Mouse (Mus musculus) retina, adult 2 months (tissue): ENCODE measurements around the gene Slc39a8.

Experiments
- DNase-seq: peaks from one replicate; pipeline ENCODE4 v3.0.0-alpha.2; 2012; ENCODE audit warnings: low read depth, low spot score

Gene Slc39a8

GRCm38 (mm10) chr3:135825016-135825753 lies at the start of gene Slc39a8:
Gene Slc39a8, plus strand, starts transcription at chr3:135825279.
- DNase-seq = no peak

DNA sequence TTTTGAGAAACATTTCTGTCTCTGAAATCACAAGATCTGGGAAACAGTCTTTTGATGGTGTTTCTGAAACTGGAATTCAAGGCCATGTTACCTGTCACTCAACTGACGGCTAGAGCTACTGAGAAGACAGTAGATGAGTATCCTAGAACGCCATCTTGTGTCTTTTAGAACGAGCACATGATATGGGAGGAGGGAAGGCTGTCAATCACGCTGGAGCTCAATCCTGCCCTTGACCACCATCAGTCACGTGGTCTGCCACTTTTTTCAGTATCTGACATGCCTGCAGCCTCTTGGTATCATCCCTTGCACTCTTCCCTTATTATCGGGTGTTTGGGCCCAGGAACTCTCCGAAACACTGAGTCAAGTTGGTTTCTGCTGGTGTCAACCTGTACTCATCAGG lies 40.0 kb upstream of the Slc39a8 start:
- no peak for DNase-seq

DNA sequence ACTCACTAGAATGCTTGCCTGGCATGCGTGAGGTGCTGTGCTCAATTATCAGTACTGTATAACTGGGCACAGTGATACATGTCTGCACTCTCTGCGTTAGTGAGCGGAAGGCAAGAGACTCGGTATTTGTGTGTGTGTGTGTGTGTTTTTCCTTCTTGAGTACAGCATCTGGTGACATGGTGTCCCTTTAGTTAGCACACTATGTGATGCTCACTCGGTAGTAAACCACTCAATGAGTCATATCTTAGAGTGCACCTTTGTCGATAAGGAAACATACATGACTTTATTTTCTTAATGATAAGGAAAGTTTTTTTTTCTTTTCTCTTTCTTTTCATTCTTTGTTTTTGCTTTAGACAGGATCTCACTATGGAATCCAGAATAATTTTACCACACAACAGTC lies 29.0 kb upstream of the Slc39a8 start:
- no peak for DNase-seq

- DNase-seq = no peak
Measured at GRCm38 (mm10) chr3:135798241-135798640, 26.8 kb upstream of the Slc39a8 start.

- no peak for DNase-seq
Measured at GRCm38 (mm10) chr3:135798665-135799064, 26.4 kb upstream of the Slc39a8 start.

- no peak for DNase-seq
Measured at GRCm38 (mm10) chr3:135814665-135815064, 10.4 kb upstream of the Slc39a8 start.

DNA sequence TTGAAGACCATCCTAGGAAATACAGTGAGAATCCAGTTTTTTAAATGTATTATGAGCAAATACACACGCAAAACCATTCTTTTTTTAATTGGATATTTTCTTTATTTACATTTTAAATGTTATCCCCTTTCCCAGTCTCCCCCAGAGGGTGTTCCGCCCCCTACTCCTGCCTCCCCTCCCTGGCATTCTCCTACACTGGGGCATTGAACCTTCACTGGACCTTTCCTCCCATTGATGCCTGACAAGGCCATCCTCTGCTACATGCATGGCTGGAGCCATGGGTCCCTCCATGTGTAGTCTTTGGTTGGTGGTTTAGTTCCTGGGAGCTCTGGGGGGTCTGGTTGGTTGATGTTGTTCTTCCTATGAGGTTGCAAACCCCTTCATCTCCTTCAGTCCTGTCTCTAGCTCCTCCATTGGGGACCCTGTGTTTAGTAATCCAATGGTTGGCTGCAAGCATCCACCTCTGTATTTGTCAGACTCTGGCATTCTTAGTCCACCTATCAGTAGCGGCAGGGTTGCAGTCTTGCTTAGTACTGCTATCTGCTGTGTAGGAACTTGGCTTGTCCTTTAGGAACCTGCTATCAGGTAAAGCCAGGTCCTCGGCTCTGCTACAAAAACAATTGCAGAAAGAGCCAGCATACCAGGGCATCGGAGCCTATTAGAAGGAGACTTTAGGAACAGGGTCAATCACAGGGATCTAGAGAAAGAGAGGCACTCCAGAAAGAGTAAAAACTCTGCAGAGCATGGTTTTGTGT lies 8.9 kb upstream of the Slc39a8 start:
- no peak for DNase-seq

GRCm38 (mm10) chr3:135817124-135817523 lies 8.0 kb upstream of the Slc39a8 start:
- DNase-seq = no peak

- DNase-seq = no peak
Measured at GRCm38 (mm10) chr3:135824436-135824835, 643 bp upstream of the Slc39a8 start.

- DNase-seq = no peak
Measured at GRCm38 (mm10) chr3:135825754-135826683, 940 bp downstream of the Slc39a8 start.

DNA sequence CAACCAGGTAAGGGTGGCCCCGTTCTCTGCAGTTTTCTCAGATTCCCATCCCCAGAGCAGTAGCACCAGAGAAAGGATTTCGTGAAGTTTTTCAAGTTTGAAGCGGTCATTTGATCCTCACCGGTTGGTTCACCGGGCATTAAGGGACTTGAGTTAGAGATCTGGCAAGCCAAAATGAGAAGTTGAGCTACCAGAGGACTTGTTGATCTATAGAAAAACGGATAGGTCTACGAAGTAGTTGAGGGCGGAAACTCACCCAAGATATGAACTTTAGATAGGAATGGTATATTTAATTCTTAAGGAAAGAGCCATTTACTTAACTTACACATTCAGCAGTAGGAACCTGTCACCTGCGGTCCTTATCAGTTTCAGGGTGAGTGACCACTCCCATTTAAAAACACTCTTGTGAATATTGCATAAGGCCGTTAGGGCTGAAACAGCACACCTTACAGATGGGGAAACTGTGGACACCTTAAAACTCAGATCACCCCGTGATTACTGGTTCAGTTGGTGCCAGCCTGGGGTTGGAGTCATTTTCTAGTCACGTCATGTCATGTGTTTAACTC lies 1.7 kb downstream of the Slc39a8 start:
- DNase-seq = no peak

GRCm38 (mm10) chr3:135828000-135828399 lies 2.9 kb downstream of the Slc39a8 start:
- DNase-seq = no peak

DNA sequence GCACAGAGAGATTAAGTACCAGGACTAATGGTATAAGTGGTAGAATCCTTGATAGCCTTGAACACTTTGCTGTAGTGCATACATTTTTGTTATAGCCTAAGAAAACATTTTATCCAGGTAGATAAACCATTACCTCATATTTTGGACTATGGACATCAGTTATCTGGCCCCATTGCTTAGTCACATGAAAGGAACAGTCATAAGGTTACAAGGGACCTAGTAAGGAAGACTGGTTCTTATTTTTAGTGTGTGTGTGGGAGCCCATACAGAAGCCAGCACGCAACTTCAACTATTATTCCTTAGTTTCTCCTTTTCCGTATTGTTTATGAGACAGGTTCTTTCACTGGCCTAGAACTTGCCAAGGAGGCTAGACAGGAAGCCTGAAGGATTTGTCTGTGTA lies 7.4 kb downstream of the Slc39a8 start:
- DNase-seq = no peak

GRCm38 (mm10) chr3:135832907-135833306 lies 7.8 kb downstream of the Slc39a8 start:
- no peak for DNase-seq

DNA sequence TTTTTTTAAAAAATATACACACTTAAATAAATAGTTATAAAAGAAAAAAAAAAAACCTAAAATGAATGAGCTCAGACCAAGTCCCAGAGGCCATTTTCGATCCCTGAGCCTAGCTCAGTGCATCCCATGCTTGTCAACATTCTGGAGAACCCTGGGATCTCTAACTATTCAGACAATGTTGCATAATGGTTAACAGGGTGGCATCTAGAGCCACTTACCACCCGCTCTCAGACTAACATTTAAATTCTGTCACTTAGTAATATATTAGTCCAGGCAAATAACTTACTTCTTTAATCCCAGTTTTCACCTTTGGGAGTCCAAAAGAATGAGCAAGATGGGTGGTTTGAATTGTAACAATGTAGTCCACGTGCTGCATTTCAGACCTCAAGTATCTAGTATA lies 9.9 kb downstream of the Slc39a8 start:
- no peak for DNase-seq

GRCm38 (mm10) chr3:135839535-135839934 lies 14.5 kb downstream of the Slc39a8 start:
- no peak for DNase-seq

DNA sequence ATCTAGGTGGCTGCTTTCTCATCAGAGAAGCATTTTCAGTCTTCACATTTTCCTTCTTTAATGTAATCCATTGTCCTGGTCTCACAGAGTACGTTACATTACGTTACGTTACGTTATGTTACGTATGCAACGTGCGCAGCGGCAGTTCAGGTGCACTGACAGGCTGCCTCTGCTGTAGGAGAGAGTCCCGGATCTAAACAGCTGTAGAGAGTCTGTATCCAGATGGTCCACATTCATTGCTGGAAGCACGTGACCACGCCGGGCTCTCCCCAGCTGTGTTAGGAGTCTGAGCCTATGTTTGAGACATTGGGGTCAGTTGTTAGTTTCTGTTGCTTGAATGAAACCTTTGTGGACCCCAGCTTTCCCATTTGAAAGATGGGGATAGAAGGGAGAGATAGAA lies 15.1 kb downstream of the Slc39a8 start:
- no peak for DNase-seq

DNA sequence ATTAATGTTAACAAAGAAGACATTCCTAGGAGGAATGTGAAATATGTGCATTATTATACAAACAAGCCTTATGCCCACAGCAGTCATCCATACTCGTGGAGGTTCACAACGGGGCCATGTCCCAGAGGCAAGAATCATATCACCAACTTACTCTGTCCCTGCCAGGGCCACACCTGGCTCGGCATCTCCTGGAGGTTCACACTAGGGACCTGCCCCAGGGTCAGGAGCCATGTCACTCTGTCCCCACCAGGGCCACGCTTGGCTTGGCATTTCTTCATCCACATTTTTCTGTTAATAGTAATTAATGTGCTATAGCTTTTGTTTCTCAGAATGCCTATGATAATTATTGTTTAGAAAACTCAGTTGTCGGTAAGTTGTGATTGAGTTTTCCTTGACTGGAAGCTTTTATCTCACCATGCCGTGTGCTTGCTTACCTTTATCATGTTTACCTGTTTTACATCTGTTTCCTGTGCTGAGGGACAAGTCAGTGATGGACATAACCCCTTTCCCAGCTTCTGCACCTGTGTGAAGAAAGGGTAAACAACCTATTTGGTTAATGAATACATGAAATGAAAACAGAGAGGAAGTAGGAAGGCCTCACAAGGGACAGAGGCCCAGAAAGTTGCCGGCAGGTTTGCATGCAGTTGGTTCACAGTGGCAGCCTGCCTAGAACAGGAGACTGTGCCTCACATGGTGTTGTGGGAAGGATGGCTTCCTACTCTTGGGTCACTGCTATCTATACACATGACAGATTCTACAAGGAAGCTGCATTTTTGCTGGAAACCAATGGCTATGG lies 16.8 kb downstream of the Slc39a8 start:
- DNase-seq = no peak

DNA sequence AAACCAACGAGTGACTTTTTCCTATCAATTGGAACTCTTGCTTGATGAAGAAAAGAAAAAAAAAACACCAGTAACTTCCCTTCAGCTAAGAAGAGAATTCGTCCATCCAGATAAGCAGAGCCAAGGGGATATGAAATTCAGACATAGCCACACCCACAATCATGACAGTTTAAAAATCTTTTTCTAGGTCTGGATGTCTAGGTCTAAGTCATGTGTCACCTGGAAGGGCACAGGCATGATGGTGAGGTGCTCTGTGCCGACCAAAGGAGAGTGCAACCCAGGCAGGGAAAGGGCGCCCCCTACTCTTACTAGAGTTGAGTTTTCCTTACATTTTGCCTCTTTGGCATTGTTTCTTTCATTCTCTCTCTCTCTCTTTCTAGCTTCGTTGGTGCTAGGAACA lies 18.1 kb downstream of the Slc39a8 start:
- DNase-seq = no peak

DNA sequence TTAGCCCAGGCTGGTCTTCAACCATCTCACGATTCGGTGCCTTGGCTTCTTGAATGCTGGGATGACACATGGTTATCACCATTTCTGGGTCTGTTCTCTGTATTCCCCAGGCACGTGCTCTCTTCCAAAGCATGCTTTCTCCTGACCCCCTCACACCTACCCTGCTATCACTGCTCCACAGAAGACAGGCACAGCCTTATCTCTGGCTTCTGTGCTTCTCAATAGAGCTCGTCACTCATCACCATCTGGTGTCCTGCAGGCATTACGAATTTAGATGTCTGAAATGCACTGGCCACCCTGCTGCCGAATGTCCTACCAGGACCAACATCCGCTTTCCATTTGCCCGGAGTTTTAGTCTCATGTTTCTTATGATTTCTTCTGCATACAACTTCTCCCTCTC lies 18.6 kb downstream of the Slc39a8 start:
- DNase-seq = no peak

DNA sequence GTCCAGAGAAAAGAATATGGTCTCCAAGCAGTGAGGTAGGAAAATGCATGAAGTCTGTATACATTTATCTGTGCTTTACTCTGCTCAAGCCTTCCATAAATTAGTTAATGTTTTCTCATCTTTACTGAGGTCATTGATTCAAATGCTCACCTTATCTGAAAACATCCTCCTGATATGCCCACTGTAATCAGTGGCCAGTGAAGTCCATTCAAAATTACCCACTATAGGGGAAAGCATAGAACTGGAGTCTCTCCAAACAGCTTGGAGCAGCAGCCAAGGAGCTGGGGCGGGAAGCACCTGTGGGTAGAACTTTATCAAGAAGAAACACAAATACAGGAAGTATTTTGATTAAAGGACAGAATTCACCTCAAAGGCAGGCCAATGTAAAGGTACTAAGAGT lies 19.8 kb downstream of the Slc39a8 start:
- no peak for DNase-seq
